In the genomic region with DNA sequence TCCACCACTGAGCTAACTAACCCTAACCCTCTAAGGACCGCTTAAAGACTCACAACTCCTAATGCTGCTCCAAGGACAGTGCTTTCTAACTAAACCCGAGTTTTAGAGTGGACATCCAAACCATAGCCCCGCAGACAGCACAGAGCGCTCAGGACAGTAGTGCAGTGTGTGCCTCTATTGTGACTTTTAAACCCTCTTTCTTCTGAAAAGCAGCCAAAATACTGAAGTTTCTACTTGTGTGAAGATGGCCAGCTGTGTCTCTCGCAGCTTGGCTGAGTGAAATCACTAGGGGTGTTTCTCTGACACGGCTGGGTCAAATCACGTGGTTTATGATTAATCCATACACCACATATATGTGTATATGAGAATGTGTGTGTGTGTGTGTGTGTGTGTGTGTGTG, we compare ENCODE assay signal across 16 mouse cellular contexts. TPM values are rescaled to one million over a fixed set of nuclear protein-coding genes. Genes with fewer than 3 reads are reported as not detected.
"Had no signal": no experiment of that assay in that cellular context is flagged by ENCODE, and none has a peak within 500 bp of the region (broad histone marks: within the 10 kb centered on the region; RNA-seq: fewer than 3 reads in every experiment).

No protein-coding gene starts in this region.

- H3K4me2 ChIP-seq: hindbrain, embryonic 12.5 days; limb, embryonic 12.5 days; liver, embryonic 13.5 days; midbrain, embryonic 11.5 days; midbrain, embryonic 15.5 days; neural tube, embryonic 12.5 days had no signal

- H3K36me3 ChIP-seq: hindbrain, embryonic 12.5 days; limb, embryonic 12.5 days; liver, embryonic 13.5 days; midbrain, embryonic 15.5 days; neural tube, embryonic 12.5 days had no signal

- H3K4me1 ChIP-seq: hindbrain, embryonic 12.5 days; midbrain, embryonic 15.5 days; neural tube, embryonic 12.5 days had no signal

- H3K9ac ChIP-seq: hindbrain, embryonic 12.5 days; limb, embryonic 12.5 days; liver, embryonic 13.5 days; liver, postnatal 0 days; midbrain, embryonic 15.5 days; neural tube, embryonic 12.5 days had no signal

- ATAC-seq: hindbrain, embryonic 16.5 days; inflammation-experienced regulatory T-cells, adult 6 months; liver, postnatal 0 days; midbrain, embryonic 15.5 days had no signal

- H3K27ac ChIP-seq: hindbrain, embryonic 12.5 days; left cerebral cortex, adult 2 months; limb, embryonic 12.5 days; liver, embryonic 13.5 days; macrophage; midbrain, embryonic 15.5 days; neural tube, embryonic 12.5 days had no signal

- DNase-seq: kidney, postnatal 25 days; liver; liver, embryonic 13.5 days; liver, postnatal 0 days; thymus, postnatal 36 days had no signal

- H3K9me3 ChIP-seq: hindbrain, embryonic 12.5 days; limb, embryonic 12.5 days; liver, embryonic 13.5 days; megakaryocyte, embryonic 14.5 days; midbrain, embryonic 15.5 days; neural tube, embryonic 12.5 days had no signal

- H3K4me3 ChIP-seq: hindbrain, embryonic 12.5 days; left cerebral cortex, adult 2 months; limb, embryonic 12.5 days; liver, embryonic 13.5 days; megakaryocyte, embryonic 14.5 days; midbrain, embryonic 15.5 days; neural tube, embryonic 12.5 days had no signal

- H3K27me3 ChIP-seq: hindbrain, embryonic 12.5 days; limb, embryonic 12.5 days; liver, embryonic 13.5 days; megakaryocyte, embryonic 14.5 days; midbrain, embryonic 15.5 days; neural tube, embryonic 12.5 days had no signal

RNA-seq across cellular contexts. Expression of a gene that starts 33.4 kb away (rescaled TPM):
- total RNA-seq: monocyte, adult 5-6 weeks had no signal
- polyA plus RNA-seq: macrophage had no signal
